Mouse (Mus musculus) liver, postnatal 0 days (tissue): ENCODE measurements around the gene Snx9.

Source experiments
- CTCF ChIP-seq: sonication (generic); IDR thresholded peaks from 2 replicates; pipeline ENCODE4 v1.5.1; 2016; ENCODE audit warnings: antibody characterized with exemption, low read depth
- EP300 ChIP-seq: IDR thresholded peaks from 2 replicates; pipeline ENCODE4 v1.6.1; 2016; ENCODE audit warnings: antibody characterized with exemption, low read depth, mild to moderate bottlenecking

DNA sequence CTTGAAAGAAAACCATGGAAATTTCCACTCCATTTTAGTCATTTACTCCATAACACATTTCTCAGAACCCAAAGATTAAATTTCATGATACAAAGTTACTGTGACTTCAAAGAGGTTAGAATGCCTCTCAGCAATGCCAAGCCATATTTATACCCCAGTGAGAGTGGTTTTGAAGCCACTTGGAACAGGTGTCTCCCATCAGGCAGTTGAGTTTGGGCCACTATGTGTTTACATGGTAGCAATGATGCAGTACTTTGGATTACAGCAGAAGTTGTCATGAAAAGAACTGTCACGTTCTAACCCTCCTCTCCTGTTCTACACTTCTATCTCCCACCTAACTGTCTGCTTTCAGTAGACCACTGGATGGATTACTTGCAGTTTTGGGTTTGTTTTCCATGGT is 101.9 kb downstream of the Snx9 start:
- TF ChIP-seq CTCF (no peak), EP300 (no peak)
